Mouse (Mus musculus) testis, adult 2 months (tissue): ENCODE results near the gene Mcm9.

Experiments
- CTCF ChIP-seq: fragments of 200-500 bp; IDR thresholded peaks from 2 replicates; pipeline ENCODE4 v1.5.1; 2012; ENCODE audit warnings: low read depth, mild to moderate bottlenecking, inconsistent platforms, low read length, moderate library complexity; ENCODE audit not compliant: control insufficient read depth, insufficient read depth, insufficient replicate concordance
- POLR2A ChIP-seq: fragments of 200-500 bp; IDR thresholded peaks from 2 replicates; pipeline ENCODE4 v1.6.1; 2012; ENCODE audit warnings: low read depth, mild to moderate bottlenecking, inconsistent platforms, low read length, moderate library complexity; ENCODE audit not compliant: control insufficient read depth

GRCm38 (mm10) chr10:53527344-53527743, 102.9 kb downstream of the Mcm9 start:
- TF ChIP-seq CTCF (no peak), POLR2A (no peak)
